Mouse (Mus musculus) embryonic facial prominence, embryonic 11.5 days (tissue): ENCODE data around the gene Slc48a1. TPM values are rescaled to one million over a fixed set of nuclear protein-coding genes. Genes with fewer than 3 reads are reported as not detected.

Experiments
- ATAC-seq: fragments of 200-750 bp; cut with Nextera tagmentation; replicated peaks from 2 replicates; pipeline ENCODE4 v1.8.0; 2017; ENCODE audit warnings: low read depth; ENCODE audit not compliant: insufficient number of reproducible peaks, low FRiP score, low TSS enrichment
- DNase-seq: peaks from one replicate; pipeline ENCODE4 v3.0.0-alpha.2; 2015; ENCODE audit warnings: low spot score
- H3K27ac ChIP-seq: fragments of 300-500 bp; sonication (generic); replicated peaks from 2 replicates; pipeline ENCODE4 v1.5.1; 2014; ENCODE audit warnings: mild to moderate bottlenecking, low read depth, low read length, control low read depth
- H3K27me3 ChIP-seq: fragments of 300-500 bp; sonication (generic); 2 replicates; pipeline ENCODE4 v1.6.1; 2014; ENCODE audit warnings: mild to moderate bottlenecking, low read length, moderate library complexity, mixed read lengths; ENCODE audit not compliant: control insufficient read depth, insufficient read depth
- H3K36me3 ChIP-seq: fragments of 300-500 bp; sonication (generic); replicated peaks from 2 replicates; pipeline ENCODE4 v1.6.1; 2014; ENCODE audit warnings: low read depth, mild to moderate bottlenecking, low read length, moderate library complexity, mixed read lengths; ENCODE audit not compliant: control insufficient read depth, insufficient read depth
- H3K4me1 ChIP-seq: fragments of 300-500 bp; sonication (generic); 2 replicates; pipeline ENCODE4 v1.6.1; 2014; ENCODE audit warnings: low read length, mixed read lengths; ENCODE audit not compliant: control insufficient read depth, insufficient read depth
- H3K4me2 ChIP-seq: fragments of 300-500 bp; sonication (generic); 2 replicates; pipeline ENCODE4 v1.6.1; 2014; ENCODE audit warnings: low read depth, mild to moderate bottlenecking, control low read depth, low read length, moderate library complexity
- H3K4me3 ChIP-seq: fragments of 300-500 bp; sonication (generic); 2 replicates; pipeline ENCODE4 v1.5.1; 2014; ENCODE audit warnings: low read depth, low read length, control low read depth
- H3K9ac ChIP-seq: fragments of 300-500 bp; sonication (generic); replicated peaks from 2 replicates; pipeline ENCODE4 v1.6.1; 2014; ENCODE audit warnings: mild to moderate bottlenecking, control low read depth, low read length
- H3K9me3 ChIP-seq: fragments of 300-500 bp; sonication (generic); replicated peaks from 2 replicates; pipeline ENCODE4 v1.6.1; 2016; ENCODE audit warnings: mild to moderate bottlenecking, low read length, inconsistent platforms, mixed read lengths; ENCODE audit not compliant: control insufficient read depth
- WGBS: fragments of 180-500 bp; shearing (Covaris S2); extraction: QIAGEN DNeasy Blood & Tissue Kit; methylation state at CpG from one replicate; pipeline ENCODE4 v1.1.7; 2014; 5-methylcytosine and 5-hydroxymethylcytosine counted together
- polyA plus RNA-seq: library from polyadenylated mRNA; unstranded; fragments of >200 nt; fragmentation: Nextera tagmentation; extraction: Ambion mirVana; gene quantifications from 2 replicates; pipeline ENCODE4 v1.2.1, GENCODE M21; 2014

Gene Slc48a1
- polyA plus RNA-seq, 1 experiment from 2014 or later: 18.9 TPM

DNA sequence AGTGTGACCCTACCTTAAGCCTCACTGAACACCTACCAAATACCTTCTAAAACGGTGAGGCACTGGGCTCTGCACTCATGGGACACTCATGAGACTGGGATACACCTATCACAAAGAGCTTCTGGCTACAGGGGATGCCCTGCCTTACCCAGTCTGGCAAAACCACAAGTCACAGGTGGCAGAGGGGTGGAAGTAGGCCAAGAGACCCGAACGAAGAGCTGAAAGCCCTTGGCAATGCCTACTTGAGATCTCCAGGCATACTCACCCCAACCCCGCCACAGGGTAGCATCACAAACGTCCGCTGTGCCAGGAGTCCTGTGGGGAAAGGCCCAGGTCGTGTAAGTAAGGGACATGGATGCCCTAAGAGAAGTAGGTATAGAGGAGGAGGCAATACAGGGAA is 23.5 kb downstream of the Slc48a1 start:
- no peak overlapping the region for H3K9ac ChIP-seq
- H3K27ac ChIP-seq: no peak overlapping the region
- WGBS: 80% methylated on average over 7 of the region's 7 CpGs
- H3K4me3 ChIP-seq: no peak overlapping the region
- H3K9me3 ChIP-seq: no peaks in the 10 kb centered on the region
- no peaks in the 10 kb centered on the region for H3K36me3 ChIP-seq
- ATAC-seq: no peak
- no peaks in the 10 kb centered on the region for H3K4me1 ChIP-seq
- DNase-seq: no peak
- H3K27me3 ChIP-seq: no peaks in the 10 kb centered on the region
- no peak overlapping the region for H3K4me2 ChIP-seq

DNA sequence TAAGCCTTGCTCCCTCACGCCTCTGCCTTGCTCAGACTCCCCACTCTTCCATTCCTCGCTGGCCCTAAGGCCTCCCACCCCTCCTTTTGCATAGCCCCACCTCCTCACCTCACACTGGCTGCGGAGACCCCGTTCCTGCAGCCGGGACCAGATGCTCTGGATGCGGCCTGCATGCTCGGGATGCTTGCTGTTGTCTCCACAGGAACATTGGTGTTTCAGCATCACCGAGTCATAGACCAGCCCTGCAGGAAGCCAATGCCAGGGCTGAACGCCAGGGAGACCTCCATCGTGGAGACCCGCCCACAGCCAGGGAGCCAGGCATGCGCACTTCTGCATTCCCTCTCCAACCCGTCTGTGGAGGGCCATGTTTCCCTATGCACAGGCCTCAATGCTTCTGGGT is 24.3 kb downstream of the Slc48a1 start:
- 0 out of 2 replicates have a peak overlapping the region, but pooled peaks have one; percentile 4 for H3K9ac ChIP-seq
- no peak overlapping the region for H3K27ac ChIP-seq
- no peaks in the 10 kb centered on the region for H3K27me3 ChIP-seq
- no peaks in the 10 kb centered on the region for H3K9me3 ChIP-seq
- H3K4me1 ChIP-seq: no peaks in the 10 kb centered on the region
- H3K4me2 ChIP-seq: no peak overlapping the region; the same call in 1 of the 2 replicates
- ATAC-seq (0 out of 2 replicates have a peak, but pooled peaks have one; percentile 3), DNase-seq (peak; percentile 54)
- WGBS: 28% methylated on average over 13 of the region's 13 CpGs
- H3K4me3 ChIP-seq: no peak overlapping the region
- H3K36me3 ChIP-seq: no peaks in the 10 kb centered on the region; the same call in 1 of the 2 replicates

DNA sequence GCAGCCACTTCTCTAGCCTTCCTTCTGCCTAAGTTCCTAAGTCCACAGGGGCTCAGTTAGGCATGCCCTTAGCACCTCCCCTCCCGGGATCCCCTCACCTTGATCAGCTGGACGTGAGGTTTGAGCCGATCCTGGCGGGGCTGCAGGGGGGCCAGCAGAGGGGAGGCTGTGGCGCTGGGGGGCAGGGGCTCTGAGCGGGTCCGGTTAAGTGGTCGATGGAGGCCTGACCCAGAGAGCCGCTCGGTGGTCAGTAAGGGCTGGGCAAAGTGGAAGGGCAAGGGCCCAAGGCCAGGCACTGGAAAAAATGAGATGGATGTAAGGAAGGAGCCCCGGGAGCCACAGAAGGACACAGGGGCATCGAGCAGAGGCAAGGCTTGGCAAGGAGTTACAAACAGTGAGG is 29.5 kb downstream of the Slc48a1 start:
- no peaks in the 10 kb centered on the region for H3K9me3 ChIP-seq
- H3K9ac ChIP-seq: no peak overlapping the region
- no peaks in the 10 kb centered on the region; the same call in none of the 2 replicates for H3K36me3 ChIP-seq
- ATAC-seq: no peak
- no peaks in the 10 kb centered on the region for H3K27me3 ChIP-seq
- no peaks in the 10 kb centered on the region for H3K4me1 ChIP-seq
- no peak overlapping the region for H3K4me2 ChIP-seq
- WGBS: 66% methylated on average over 12 of the region's 12 CpGs
- no peak for DNase-seq
- no peak overlapping the region for H3K27ac ChIP-seq
- H3K4me3 ChIP-seq: no peak overlapping the region

DNA sequence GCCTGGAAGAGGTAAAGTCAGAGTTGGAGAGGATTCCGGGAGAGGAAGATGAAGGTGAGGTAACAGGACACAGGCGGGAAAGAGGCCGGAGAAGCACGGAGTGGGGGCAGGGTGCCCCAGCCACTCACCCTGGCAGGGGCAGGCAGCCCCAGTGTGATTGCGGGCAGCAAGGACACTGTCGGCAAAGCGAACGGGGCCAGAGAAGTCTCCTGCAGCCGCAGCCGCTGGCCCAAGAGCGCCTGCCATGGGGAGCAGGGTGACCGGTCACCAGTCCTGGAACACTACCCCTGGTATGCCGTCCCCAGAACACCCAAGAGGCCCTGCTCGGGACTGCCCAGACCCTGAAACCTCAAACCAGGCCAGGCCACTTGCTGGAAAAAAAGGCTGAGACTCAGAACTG is 30.2 kb downstream of the Slc48a1 start:
- Histone ChIP-seq H3K36me3 (no peaks in the 10 kb centered on the region; the same call in none of the 2 replicates), H3K9me3 (no peaks in the 10 kb centered on the region), H3K4me3 (no peak overlapping the region), H3K27ac (no peak overlapping the region), H3K27me3 (no peaks in the 10 kb centered on the region), H3K4me1 (no peaks in the 10 kb centered on the region), H3K9ac (no peak overlapping the region), H3K4me2 (no peak overlapping the region)
- ATAC-seq (0 out of 2 replicates have a peak, but pooled peaks have one; percentile 15), DNase-seq (no peak)
- 81% methylated on average over 14 of the region's 14 CpGs for whole genome bisulfite sequencing

DNA sequence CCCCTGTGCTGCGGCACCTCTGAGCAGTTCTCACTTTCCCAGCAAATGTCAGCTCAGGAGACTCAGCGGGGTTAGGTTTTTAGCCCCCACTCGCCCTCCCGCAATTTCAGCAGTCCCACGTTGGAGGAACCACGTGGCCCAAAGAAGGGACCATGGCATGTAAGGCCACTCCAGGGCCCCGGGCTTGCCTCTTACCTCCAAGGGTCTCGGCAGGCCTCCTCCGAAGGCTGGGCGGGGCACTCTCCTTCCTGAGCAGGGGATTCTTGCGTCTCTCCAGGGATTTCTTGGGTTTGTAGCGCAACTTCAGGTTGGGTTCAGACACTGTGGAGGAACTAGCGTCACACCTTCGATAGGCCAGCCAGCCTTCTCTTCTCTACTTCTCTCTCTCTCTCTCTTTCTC is 30.9 kb downstream of the Slc48a1 start:
- Histone ChIP-seq H3K27me3 (no peaks in the 10 kb centered on the region), H3K36me3 (no peaks in the 10 kb centered on the region; the same call in none of the 2 replicates), H3K4me1 (no peaks in the 10 kb centered on the region), H3K9ac (no peak overlapping the region), H3K4me3 (no peak overlapping the region), H3K9me3 (no peaks in the 10 kb centered on the region), H3K27ac (no peak overlapping the region), H3K4me2 (no peak overlapping the region)
- DNase-seq (no peak), ATAC-seq (no peak)
- 79% methylated on average over 14 of the region's 14 CpGs for WGBS

DNA sequence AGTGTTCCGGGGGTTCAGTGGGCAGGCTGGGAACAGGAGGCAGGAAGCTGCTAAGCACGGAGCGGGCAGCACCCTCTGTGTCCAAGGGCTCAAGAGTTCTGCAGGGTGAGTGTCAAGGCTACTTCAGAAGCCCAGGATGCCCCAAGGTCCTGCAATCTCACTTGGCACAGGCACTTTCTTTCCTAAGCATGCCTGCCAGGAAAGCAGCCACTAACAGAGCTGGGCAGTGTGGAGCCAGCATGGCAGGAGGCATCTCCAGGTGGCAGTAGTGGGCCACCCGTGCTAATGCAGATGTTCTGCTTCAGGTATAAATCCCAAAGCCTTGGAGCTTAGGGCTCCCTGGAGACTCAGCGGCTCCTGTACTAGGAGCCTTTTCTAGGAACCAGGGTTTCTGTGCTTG is 31.6 kb downstream of the Slc48a1 start:
- no peak for ATAC-seq

DNA sequence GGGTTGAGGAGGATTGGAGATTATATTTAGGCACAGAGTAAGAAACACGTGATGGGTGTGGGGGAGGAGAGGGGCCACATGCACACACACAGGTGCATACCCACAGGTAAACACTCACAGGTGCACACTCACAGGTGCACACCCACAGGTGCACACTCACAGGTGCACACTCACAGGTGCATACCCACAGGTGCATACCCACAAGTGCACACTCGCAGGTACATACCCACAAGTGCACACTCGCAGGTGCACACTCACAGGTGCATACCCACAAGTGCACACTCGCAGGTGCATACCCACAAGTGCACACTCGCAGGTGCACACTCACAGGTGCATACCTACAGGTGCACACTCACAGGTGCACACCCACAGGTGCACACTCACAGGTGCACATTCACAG is 32.1 kb downstream of the Slc48a1 start:
- H3K9me3 ChIP-seq: no peaks in the 10 kb centered on the region
- 94% methylated on average over 5 of the region's 5 CpGs for WGBS
- H3K27ac ChIP-seq: no peak overlapping the region
- no peaks in the 10 kb centered on the region for H3K27me3 ChIP-seq
- ATAC-seq: no peak
- no peak overlapping the region for H3K4me3 ChIP-seq
- H3K4me1 ChIP-seq: no peaks in the 10 kb centered on the region
- no peak overlapping the region for H3K4me2 ChIP-seq
- no peak for DNase-seq
- H3K9ac ChIP-seq: no peak overlapping the region
- no peaks in the 10 kb centered on the region; the same call in none of the 2 replicates for H3K36me3 ChIP-seq

More for the DNA sequence above, 31.6 kb downstream of the Slc48a1 start:
- no peak overlapping the region for H3K4me2 ChIP-seq
- H3K36me3 ChIP-seq: no peaks in the 10 kb centered on the region; the same call in none of the 2 replicates
- no peaks in the 10 kb centered on the region for H3K27me3 ChIP-seq
- H3K4me3 ChIP-seq: no peak overlapping the region
- DNase-seq: no peak
- no peak overlapping the region for H3K9ac ChIP-seq
- no peak overlapping the region for H3K27ac ChIP-seq
- WGBS: 87% methylated on average over 5 of the region's 5 CpGs
- no peaks in the 10 kb centered on the region for H3K4me1 ChIP-seq
- no peaks in the 10 kb centered on the region for H3K9me3 ChIP-seq

DNA sequence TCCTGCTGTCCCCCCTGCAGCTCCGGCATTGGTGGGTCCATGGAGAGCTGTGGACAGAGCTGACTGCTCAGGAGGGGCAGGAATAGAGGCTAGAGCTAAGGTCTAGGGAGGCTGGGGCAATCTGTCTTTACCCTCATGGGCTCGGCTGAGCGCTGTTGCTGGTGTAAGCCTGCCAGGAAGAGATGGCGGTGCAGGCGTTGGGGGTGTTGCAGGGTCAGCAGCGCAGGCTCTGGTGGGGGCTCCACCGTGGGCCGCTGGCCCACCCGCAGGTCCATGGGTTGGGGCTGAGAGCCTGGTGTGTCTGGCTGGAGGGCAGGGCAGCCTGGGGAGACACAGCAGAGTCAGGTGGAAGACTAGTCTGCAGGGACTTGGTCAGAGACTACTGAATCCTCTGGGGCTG is 33.0 kb downstream of the Slc48a1 start:
- 85% methylated on average over 9 of the region's 9 CpGs for WGBS
- DNase-seq (no peak), ATAC-seq (no peak)
- Histone ChIP-seq H3K27ac (no peak overlapping the region), H3K4me3 (no peak overlapping the region), H3K4me1 (no peaks in the 10 kb centered on the region), H3K27me3 (no peaks in the 10 kb centered on the region), H3K9ac (no peak overlapping the region), H3K4me2 (no peak overlapping the region), H3K9me3 (no peaks in the 10 kb centered on the region), H3K36me3 (no peaks in the 10 kb centered on the region; the same call in none of the 2 replicates)
